Mouse (Mus musculus): ENCODE data around the gene Sec16a. TPM values are rescaled to one million over a fixed set of nuclear protein-coding genes. Genes with fewer than 3 reads are reported as not detected.

Gene Sec16a
- total and polyA plus RNA-seq, 2 experiments from 2014 or later = 9.9 to 60.9 TPM

DNA sequence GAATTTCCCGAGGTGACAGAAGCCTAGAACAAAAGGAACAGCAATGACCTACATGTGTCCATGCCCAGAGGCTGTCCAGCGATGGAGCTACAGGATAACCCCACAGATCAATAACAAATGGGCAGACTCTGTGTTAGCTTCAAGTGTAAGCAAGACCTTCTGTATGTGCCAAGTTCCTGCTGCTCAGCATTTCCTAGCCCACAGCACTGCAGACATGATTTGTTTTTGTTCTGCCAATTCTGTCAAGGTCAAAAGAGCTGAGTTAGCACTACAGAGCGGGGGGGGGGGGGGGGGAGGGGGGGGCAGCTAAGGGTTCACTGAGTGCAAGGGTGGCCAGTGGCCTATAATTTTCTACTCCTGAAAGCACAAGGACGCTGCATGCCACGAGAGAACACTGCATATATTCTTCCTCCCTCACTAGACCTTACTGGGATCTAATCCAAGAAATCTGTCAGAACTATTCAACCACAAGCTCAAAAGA is 34.0 kb downstream of the Sec16a start:
- 44% methylated on average over 4 of the region's 5 CpGs for WGBS
- H3K9ac ChIP-seq (replicated peaks; ENCODE audit: low read length) = no peak overlapping the region
- no peak overlapping the region for H3K4me3 ChIP-seq (ENCODE audit: low read length)
- DNase-seq (ENCODE audit: low spot score) (peak; percentile 29), ATAC-seq (no peak)
- no peaks in the 10 kb centered on the region for H3K9me3 ChIP-seq (ENCODE audit: low read length)
- TF ChIP-seq CTCF (IDR thresholded peaks at IDR 0.05; ENCODE audit: low read depth) = no peak
- no peaks in the 10 kb centered on the region for H3K27me3 ChIP-seq (ENCODE audit: insufficient read depth, low read length)
- no peak overlapping the region for H3K4me2 ChIP-seq (ENCODE audit: low read depth, low read length)
- peaks cover 32% of the 10 kb centered on the region for H3K4me1 ChIP-seq (ENCODE audit: insufficient read depth, low read length)
- peaks cover 45% of the 10 kb centered on the region for H3K36me3 ChIP-seq (ENCODE audit: insufficient read depth, low read length)
- H3K27ac ChIP-seq = peak overlapping the region; percentile 41; the same call in 1 of the 2 replicates

DNA sequence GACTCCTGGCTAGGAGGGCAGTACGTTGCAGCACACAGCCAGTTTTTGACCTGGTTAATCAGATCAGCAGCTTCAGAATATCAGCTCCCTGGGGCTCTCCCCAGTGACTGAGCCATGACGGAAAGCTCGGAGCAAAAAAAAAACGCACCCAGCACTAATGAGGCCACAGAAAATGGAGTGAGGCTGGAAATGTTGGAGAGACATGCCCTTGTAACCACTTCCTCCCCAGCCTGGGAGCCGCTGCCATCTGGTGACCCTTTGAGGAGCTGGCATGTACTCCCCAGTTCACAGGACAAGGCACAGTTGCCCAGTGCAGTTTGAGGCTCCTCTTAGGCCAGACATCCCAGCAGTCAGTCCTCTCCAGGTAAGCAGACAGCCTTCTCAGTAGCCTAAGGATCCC is 34.9 kb downstream of the Sec16a start:
- Histone ChIP-seq H3K4me2 (ENCODE audit: low read depth, low read length) (no peak overlapping the region), H3K27ac (peak overlapping the region; percentile 41; the same call in 1 of the 2 replicates), H3K9ac (replicated peaks; ENCODE audit: low read length) (no peak overlapping the region), H3K4me1 (ENCODE audit: insufficient read depth, low read length) (peaks cover 35% of the 10 kb centered on the region), H3K36me3 (ENCODE audit: insufficient read depth, low read length) (peaks cover 36% of the 10 kb centered on the region), H3K27me3 (ENCODE audit: insufficient read depth, low read length) (no peaks in the 10 kb centered on the region), H3K9me3 (ENCODE audit: low read length) (no peaks in the 10 kb centered on the region), H3K4me3 (ENCODE audit: low read length) (no peak overlapping the region)
- TF ChIP-seq CTCF (IDR thresholded peaks at IDR 0.05; ENCODE audit: low read depth) = no peak
- no peak for DNase-seq (ENCODE audit: low spot score)
- no peak for ATAC-seq
- WGBS = 62% methylated on average over 5 of the region's 5 CpGs

DNA sequence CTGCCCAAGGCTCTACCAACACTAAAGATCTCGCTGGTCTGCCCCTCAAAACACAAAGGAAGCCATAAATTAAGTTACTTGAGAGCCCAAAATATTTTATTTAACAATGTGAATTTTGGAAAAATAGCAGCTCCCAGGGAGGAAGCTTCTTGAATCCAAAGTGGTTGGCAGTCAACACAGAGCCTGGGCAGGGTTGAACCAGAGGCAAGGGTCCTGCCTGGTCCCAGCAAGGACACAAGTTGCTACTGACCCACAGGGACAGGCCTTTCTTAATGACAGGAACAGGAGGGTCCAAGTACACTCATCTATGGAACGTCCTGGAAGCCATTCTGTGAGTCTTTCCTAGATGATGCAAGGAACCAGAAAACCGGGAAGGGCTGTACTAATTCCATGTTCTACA is 35.7 kb downstream of the Sec16a start:
- 0 out of 2 replicates have a peak overlapping the region, but pooled peaks have one; percentile 80 for H3K9ac ChIP-seq (replicated peaks; ENCODE audit: low read length)
- peak overlapping the region; percentile 79 for H3K4me3 ChIP-seq (ENCODE audit: low read length)
- WGBS = 61% methylated on average over 3 of the region's 3 CpGs
- DNase-seq (ENCODE audit: low spot score) = no peak
- no peaks in the 10 kb centered on the region for H3K9me3 ChIP-seq (ENCODE audit: low read length)
- no peak for TF ChIP-seq CTCF (IDR thresholded peaks at IDR 0.05; ENCODE audit: low read depth)
- peak overlapping the region; percentile 98 for H3K4me2 ChIP-seq (ENCODE audit: low read depth, low read length)
- no peak; the same call in 1 of the 2 replicates for ATAC-seq
- H3K4me1 ChIP-seq (ENCODE audit: insufficient read depth, low read length) = peaks cover 35% of the 10 kb centered on the region
- H3K27ac ChIP-seq = no peak overlapping the region
- H3K36me3 ChIP-seq (ENCODE audit: insufficient read depth, low read length) = peaks cover 31% of the 10 kb centered on the region
- no peaks in the 10 kb centered on the region for H3K27me3 ChIP-seq (ENCODE audit: insufficient read depth, low read length)

DNA sequence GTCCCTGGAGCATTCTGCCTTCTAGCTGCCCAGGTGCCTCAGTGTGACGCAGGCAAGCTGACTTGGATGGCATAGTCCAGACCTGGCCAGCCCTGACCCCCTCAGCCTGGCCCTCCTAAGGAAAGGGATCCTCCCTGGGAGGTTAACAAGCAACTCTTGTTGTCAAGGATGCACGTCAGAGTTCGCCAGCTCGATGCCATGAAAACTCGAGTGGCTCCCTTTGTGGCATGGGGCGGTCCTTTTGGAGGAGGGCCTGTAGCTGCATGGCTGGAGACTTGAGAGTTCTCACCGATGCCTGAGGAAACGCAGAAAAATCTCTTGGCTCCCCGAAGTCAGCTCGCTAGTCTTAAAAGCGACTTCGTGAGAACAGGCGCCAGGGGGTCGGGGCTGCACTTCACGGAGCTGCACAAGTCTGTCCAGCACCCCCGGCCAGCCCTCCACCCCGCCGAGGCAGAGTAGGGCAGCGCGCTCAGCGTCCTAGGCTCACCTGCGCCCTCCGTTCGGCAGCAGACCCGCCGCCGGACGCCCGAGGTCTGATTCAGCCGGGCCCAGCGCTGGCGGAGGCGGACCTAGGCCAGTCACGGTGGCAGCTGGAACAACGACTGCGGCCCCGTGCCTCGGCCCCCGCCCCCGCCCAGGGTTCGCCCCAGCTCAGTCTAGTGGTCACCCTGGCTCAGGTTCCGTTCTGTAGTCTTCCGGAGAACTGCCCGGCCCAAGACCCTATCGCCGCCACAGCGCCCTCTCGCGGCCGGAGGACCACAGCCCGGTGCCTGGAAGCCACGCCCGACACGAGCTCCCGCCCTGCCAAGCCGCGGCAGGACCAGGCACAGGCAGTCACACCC is 36.3 kb downstream of the Sec16a start, which contains the start of gene Inpp5e:
Gene Inpp5e (minus strand): TSS at position 689 of the 842 bp plus-strand sequence.
- Histone ChIP-seq H3K4me3 (ENCODE audit: low read length) (peak within 1 kb of the TSS; percentile 79), H3K27me3 (ENCODE audit: insufficient read depth, low read length) (no peaks in the 10 kb centered on the region), H3K27ac (peak within 1 kb of the TSS; percentile 84), H3K4me2 (ENCODE audit: low read depth, low read length) (peak within 1 kb of the TSS; percentile 98), H3K9me3 (ENCODE audit: low read length) (no peaks in the 10 kb centered on the region), H3K36me3 (ENCODE audit: insufficient read depth, low read length) (peaks cover 24% of the 10 kb centered on the region), H3K9ac (replicated peaks; ENCODE audit: low read length) (peak within 1 kb of the TSS; percentile 80), H3K4me1 (ENCODE audit: insufficient read depth, low read length) (peaks cover 35% of the 10 kb centered on the region)
- peak; percentile 87 for TF ChIP-seq CTCF (IDR thresholded peaks at IDR 0.05; ENCODE audit: low read depth)
- ATAC-seq = peak; percentile 96
- peak; percentile 96 for DNase-seq (ENCODE audit: low spot score)
- under 1% methylated on average over 51 of the region's 57 CpGs for WGBS

DNA sequence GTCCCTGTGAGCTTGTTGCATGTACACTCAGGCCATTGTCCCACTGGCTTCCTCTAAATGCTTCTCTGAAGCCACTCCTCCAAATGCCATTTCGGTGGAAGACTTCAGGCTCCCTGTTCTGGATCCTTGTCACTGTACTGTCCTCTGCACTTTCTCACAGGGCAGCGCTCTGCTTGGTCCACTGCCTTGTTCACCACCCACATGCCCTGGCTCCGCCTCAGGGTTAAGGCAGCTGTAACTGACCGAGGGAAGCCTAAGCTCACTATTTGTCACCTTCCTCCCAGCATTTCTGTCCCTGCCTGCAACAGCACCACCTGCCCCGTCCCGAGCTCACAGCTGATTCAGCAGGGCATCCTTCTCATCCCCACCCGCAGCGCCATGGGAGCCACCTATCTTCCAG is 41.7 kb downstream of the Sec16a start:
- DNase-seq (ENCODE audit: low spot score) (no peak), ATAC-seq (no peak)
- H3K9me3 ChIP-seq (ENCODE audit: low read length) = no peaks in the 10 kb centered on the region
- no peaks in the 10 kb centered on the region for H3K27me3 ChIP-seq (ENCODE audit: insufficient read depth, low read length)
- no peak overlapping the region for H3K9ac ChIP-seq (replicated peaks; ENCODE audit: low read length)
- TF ChIP-seq CTCF (IDR thresholded peaks at IDR 0.05; ENCODE audit: low read depth) = no peak
- no peak overlapping the region for H3K4me2 ChIP-seq (ENCODE audit: low read depth, low read length)
- peaks cover 26% of the 10 kb centered on the region for H3K4me1 ChIP-seq (ENCODE audit: insufficient read depth, low read length)
- no peak overlapping the region for H3K4me3 ChIP-seq (ENCODE audit: low read length)
- 83% methylated on average over 8 of the region's 8 CpGs for WGBS
- no peak overlapping the region for H3K27ac ChIP-seq
- peaks cover 36% of the 10 kb centered on the region for H3K36me3 ChIP-seq (ENCODE audit: insufficient read depth, low read length)

DNA sequence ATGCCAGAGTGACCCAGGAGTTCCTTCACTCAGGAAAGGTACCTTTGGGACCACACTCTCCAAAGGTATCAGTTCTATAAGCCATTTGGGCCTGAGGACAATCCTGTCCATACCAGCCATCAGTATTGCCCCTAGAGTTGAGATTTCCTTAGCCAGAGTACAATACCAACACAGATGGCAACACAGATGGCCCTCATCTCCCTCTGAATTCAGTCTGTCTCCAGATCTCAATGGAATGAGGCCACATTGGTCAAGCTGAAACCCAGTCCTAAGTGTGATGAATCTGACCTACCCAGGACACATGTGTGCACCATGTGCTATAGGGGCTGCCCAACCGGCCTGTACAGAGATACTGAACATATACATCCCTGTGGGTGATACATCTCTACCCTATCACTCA is 42.8 kb downstream of the Sec16a start:
- H3K36me3 ChIP-seq (ENCODE audit: insufficient read depth, low read length) = peaks cover 41% of the 10 kb centered on the region
- H3K9me3 ChIP-seq (ENCODE audit: low read length) = no peaks in the 10 kb centered on the region
- WGBS = 80% methylated on average over 1 of the region's 1 CpGs
- no peaks in the 10 kb centered on the region for H3K27me3 ChIP-seq (ENCODE audit: insufficient read depth, low read length)
- no peak overlapping the region for H3K4me2 ChIP-seq (ENCODE audit: low read depth, low read length)
- H3K4me3 ChIP-seq (ENCODE audit: low read length) = no peak overlapping the region
- ATAC-seq (no peak), DNase-seq (ENCODE audit: low spot score) (no peak)
- H3K4me1 ChIP-seq (ENCODE audit: insufficient read depth, low read length) = peaks cover 16% of the 10 kb centered on the region
- TF ChIP-seq CTCF (IDR thresholded peaks at IDR 0.05; ENCODE audit: low read depth) = no peak
- H3K9ac ChIP-seq (replicated peaks; ENCODE audit: low read length) = no peak overlapping the region
- H3K27ac ChIP-seq = no peak overlapping the region

DNA sequence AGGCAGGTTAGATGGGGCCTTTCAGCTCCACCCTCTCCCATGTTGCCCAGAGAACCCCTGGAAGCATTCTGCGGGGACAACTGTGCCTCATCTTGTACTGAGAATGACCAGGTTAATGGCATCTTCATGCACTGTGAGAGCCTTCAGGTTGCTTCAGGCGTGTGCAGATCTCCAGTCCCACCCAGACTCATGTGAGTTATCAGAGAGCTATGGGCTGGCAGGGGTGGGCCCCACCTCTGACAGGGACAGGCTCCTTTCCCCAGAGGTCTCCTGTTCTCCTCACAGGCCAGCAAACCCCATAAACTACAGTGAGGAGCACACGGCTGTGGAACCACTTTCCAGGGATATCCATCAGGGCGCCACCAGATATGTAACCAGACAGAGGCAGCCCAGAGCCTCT is 44.0 kb downstream of the Sec16a start:
- H3K36me3 ChIP-seq (ENCODE audit: insufficient read depth, low read length) = peaks cover 54% of the 10 kb centered on the region
- no peak overlapping the region for H3K4me2 ChIP-seq (ENCODE audit: low read depth, low read length)
- DNase-seq (ENCODE audit: low spot score) (no peak), ATAC-seq (no peak)
- H3K27ac ChIP-seq = no peak overlapping the region
- H3K4me1 ChIP-seq (ENCODE audit: insufficient read depth, low read length) = peaks cover 4% of the 10 kb centered on the region
- 95% methylated on average over 4 of the region's 4 CpGs for WGBS
- no peak for TF ChIP-seq CTCF (IDR thresholded peaks at IDR 0.05; ENCODE audit: low read depth)
- no peak overlapping the region for H3K9ac ChIP-seq (replicated peaks; ENCODE audit: low read length)
- no peak overlapping the region for H3K4me3 ChIP-seq (ENCODE audit: low read length)
- H3K27me3 ChIP-seq (ENCODE audit: insufficient read depth, low read length) = no peaks in the 10 kb centered on the region
- H3K9me3 ChIP-seq (ENCODE audit: low read length) = no peaks in the 10 kb centered on the region
